Mouse (Mus musculus) liver, adult 2 months (tissue): ENCODE measurements around the gene Hras. TPM values are rescaled to one million over a fixed set of nuclear protein-coding genes. Genes with fewer than 3 reads are reported as not detected.

Experiments
- DNase-seq: peaks from one replicate; pipeline ENCODE4 v3.0.0-alpha.2; 2011; ENCODE audit warnings: low read depth, low spot score; ENCODE audit errors: extremely low read depth
- H3K27ac ChIP-seq: fragments of 200-500 bp; replicated peaks from 2 replicates; pipeline ENCODE4 v1.5.1; 2012; ENCODE audit warnings: low read depth, mild to moderate bottlenecking, control low read depth, inconsistent platforms, low read length; ENCODE audit not compliant: insufficient read depth
- H3K27me3 ChIP-seq: fragments of 200-500 bp; 2 replicates; pipeline ENCODE4 v1.6.1; 2012; ENCODE audit warnings: mild to moderate bottlenecking, moderate library complexity, low read length, inconsistent platforms; ENCODE audit not compliant: control insufficient read depth, insufficient read depth
- H3K36me3 ChIP-seq: fragments of 200-500 bp; 2 replicates; pipeline ENCODE4 v1.6.1; 2012; ENCODE audit warnings: low read length, inconsistent platforms; ENCODE audit not compliant: control insufficient read depth, insufficient read depth
- H3K4me1 ChIP-seq: fragments of 200-500 bp; 2 replicates; pipeline ENCODE4 v1.6.1; 2011; ENCODE audit warnings: low read length; ENCODE audit not compliant: control insufficient read depth, insufficient read depth
- H3K4me3 ChIP-seq: fragments of 200-500 bp; 2 replicates; pipeline ENCODE4 v1.5.1; 2011; ENCODE audit warnings: low read depth, mild to moderate bottlenecking, control low read depth, low read length, moderate library complexity; ENCODE audit not compliant: insufficient read depth
- H3K79me2 ChIP-seq: fragments of 200-500 bp; 2 replicates; pipeline ENCODE4 v1.6.1; 2012; ENCODE audit warnings: inconsistent platforms, mild to moderate bottlenecking, low read length, moderate library complexity; ENCODE audit not compliant: control insufficient read depth, insufficient read depth
- H3K9ac ChIP-seq: fragments of 200-500 bp; 2 replicates; pipeline ENCODE4 v1.6.1; 2012; ENCODE audit warnings: low read depth, mild to moderate bottlenecking, control low read depth, inconsistent platforms, low read length
- CTCF ChIP-seq: fragments of 200-500 bp; IDR thresholded peaks from 2 replicates; pipeline ENCODE4 v1.5.1; 2011; ENCODE audit warnings: low read depth, low read length, control low read depth
- POLR2A ChIP-seq: fragments of 200-500 bp; IDR thresholded peaks from 2 replicates; pipeline ENCODE4 v1.6.1; 2011; ENCODE audit warnings: low read length, control low read depth; ENCODE audit not compliant: insufficient read depth; ENCODE audit errors: extremely low read depth
- WGBS: fragments of 180-500 bp; shearing (Covaris S2); methylation state at CpG from one replicate; pipeline ENCODE4 v1.1.7; 2018; 5-methylcytosine and 5-hydroxymethylcytosine counted together
- polyA plus RNA-seq: library from polyadenylated mRNA; depleted of rRNA; stranded (reverse); fragments of >200 nt; gene quantifications from 2 replicates; pipeline ENCODE4 v1.2.3, GENCODE M21; 2012
- total RNA-seq: library from RNA; depleted of rRNA; stranded (reverse); fragments of >200 nt; gene quantifications from 2 replicates; pipeline ENCODE4 v1.2.3, GENCODE M21; 2014

The Hras gene
- total and polyA plus RNA-seq, 2 experiments, result 37.6 to 50.4 TPM

GRCm38 (mm10) chr7:141210606-141211131 lies 16.9 kb upstream of the Hras start:
- H3K9ac ChIP-seq, result no peak overlapping the region
- no peak for DNase-seq
- WGBS, result 89% methylated on average over 14 of the region's 14 CpGs
- H3K4me1 ChIP-seq, result peaks cover 5% of the 10 kb centered on the region; the same call in 1 of the 2 replicates
- no peaks in the 10 kb centered on the region for H3K36me3 ChIP-seq
- no peak overlapping the region for H3K4me3 ChIP-seq
- no peak overlapping the region for H3K27ac ChIP-seq
- TF ChIP-seq POLR2A, result no peak
- no peak for TF ChIP-seq CTCF
- no peaks in the 10 kb centered on the region for H3K27me3 ChIP-seq
- no peaks in the 10 kb centered on the region for H3K79me2 ChIP-seq

GRCm38 (mm10) chr7:141210137-141210536 lies 16.3 kb upstream of the Hras start:
- no peaks in the 10 kb centered on the region for H3K27me3 ChIP-seq
- WGBS, result 84% methylated on average over 12 of the region's 12 CpGs

GRCm38 (mm10) chr7:141209526-141209925 lies 15.7 kb upstream of the Hras start:
- Histone ChIP-seq H3K4me3 (no peak overlapping the region), H3K27ac (no peak overlapping the region), H3K9ac (no peak overlapping the region), H3K79me2 (no peaks in the 10 kb centered on the region), H3K27me3 (no peaks in the 10 kb centered on the region), H3K36me3 (no peaks in the 10 kb centered on the region), H3K4me1 (no peaks in the 10 kb centered on the region)
- TF ChIP-seq CTCF (no peak), POLR2A (no peak)
- WGBS, result 93% methylated on average over 3 of the region's 3 CpGs
- DNase-seq, result no peak

More at GRCm38 (mm10) chr7:141210137-141210536, 16.3 kb upstream of the Hras start:
- H3K36me3 ChIP-seq, result no peaks in the 10 kb centered on the region
- DNase-seq, result no peak
- no peak overlapping the region for H3K27ac ChIP-seq
- no peak overlapping the region for H3K9ac ChIP-seq
- no peaks in the 10 kb centered on the region for H3K79me2 ChIP-seq
- no peak overlapping the region for H3K4me3 ChIP-seq
- H3K4me1 ChIP-seq, result peaks cover 3% of the 10 kb centered on the region; the same call in 1 of the 2 replicates
- TF ChIP-seq POLR2A (no peak), CTCF (no peak)

GRCm38 (mm10) chr7:141206182-141206937 lies 12.6 kb upstream of the Hras start:
- no peaks in the 10 kb centered on the region for H3K79me2 ChIP-seq
- no peaks in the 10 kb centered on the region for H3K4me1 ChIP-seq
- no peak overlapping the region for H3K4me3 ChIP-seq
- TF ChIP-seq CTCF (no peak), POLR2A (no peak)
- no peak for DNase-seq
- H3K27ac ChIP-seq, result no peak overlapping the region
- H3K27me3 ChIP-seq, result no peaks in the 10 kb centered on the region
- 96% methylated on average over 18 of the region's 18 CpGs for WGBS
- H3K9ac ChIP-seq, result no peak overlapping the region
- no peaks in the 10 kb centered on the region for H3K36me3 ChIP-seq

- no peaks in the 10 kb centered on the region for H3K27me3 ChIP-seq
- H3K9ac ChIP-seq, result no peak overlapping the region
- H3K79me2 ChIP-seq, result no peaks in the 10 kb centered on the region
- H3K27ac ChIP-seq, result no peak overlapping the region
- no peak for DNase-seq
- H3K4me1 ChIP-seq, result no peaks in the 10 kb centered on the region
- H3K4me3 ChIP-seq, result no peak overlapping the region
- 96% methylated on average over 5 of the region's 5 CpGs for whole genome bisulfite sequencing
- no peak for TF ChIP-seq POLR2A
- no peaks in the 10 kb centered on the region for H3K36me3 ChIP-seq
Observed at GRCm38 (mm10) chr7:141205504-141205903, 11.7 kb upstream of the Hras start.

GRCm38 (mm10) chr7:141204546-141204945 lies 10.7 kb upstream of the Hras start:
- no peak overlapping the region for H3K9ac ChIP-seq
- no peak overlapping the region for H3K27ac ChIP-seq
- 72% methylated on average over 3 of the region's 3 CpGs for WGBS

More at GRCm38 (mm10) chr7:141204546-141204945, 10.7 kb upstream of the Hras start:
- Histone ChIP-seq H3K79me2 (no peaks in the 10 kb centered on the region), H3K4me3 (no peak overlapping the region), H3K4me1 (no peaks in the 10 kb centered on the region), H3K27me3 (no peaks in the 10 kb centered on the region), H3K36me3 (no peaks in the 10 kb centered on the region)
- no peak for TF ChIP-seq POLR2A
- TF ChIP-seq CTCF, result no peak
- DNase-seq, result no peak
